Mouse (Mus musculus) olfactory bulb, adult 2 months (tissue): ENCODE measurements around the gene Cnpy2. TPM values are rescaled to one million over a fixed set of nuclear protein-coding genes. Genes with fewer than 3 reads are reported as not detected.
A peak's percentile ranks its signal among the peaks of the same experiment; 100 is the strongest.

Experiments
- H3K27ac ChIP-seq: fragments of 200-500 bp; 2 replicates; pipeline ENCODE4 v1.5.1; 2012; ENCODE audit warnings: low read depth, low read length; ENCODE audit not compliant: insufficient read depth
- H3K4me1 ChIP-seq: fragments of 200-500 bp; 2 replicates; pipeline ENCODE4 v1.6.1; 2012; ENCODE audit warnings: low read length; ENCODE audit not compliant: control insufficient read depth, insufficient read depth
- H3K4me3 ChIP-seq: fragments of 200-500 bp; 2 replicates; pipeline ENCODE4 v1.5.1; 2012; ENCODE audit warnings: mild to moderate bottlenecking, low read depth, low read length, moderate library complexity; ENCODE audit not compliant: insufficient read depth
- CTCF ChIP-seq: fragments of 200-500 bp; IDR thresholded peaks from 2 replicates; pipeline ENCODE4 v1.5.1; 2012; ENCODE audit warnings: low read depth, mild to moderate bottlenecking, low read length, moderate library complexity; ENCODE audit not compliant: insufficient read depth
- POLR2A ChIP-seq: fragments of 200-500 bp; IDR thresholded peaks from 2 replicates; pipeline ENCODE4 v1.6.1; 2012; ENCODE audit warnings: mild to moderate bottlenecking, low read depth, low read length, moderate library complexity; ENCODE audit not compliant: insufficient read depth
- WGBS: fragments of 180-500 bp; shearing (Covaris S2); methylation state at CpG from one replicate; pipeline ENCODE4 v1.1.7; 2018; 5-methylcytosine and 5-hydroxymethylcytosine counted together
- polyA plus RNA-seq: library from polyadenylated mRNA; stranded (reverse); fragments of >200 nt; gene quantifications from 2 replicates; pipeline ENCODE4 v1.2.4, GENCODE M21; 2012; ENCODE audit warnings: low replicate concordance; ENCODE audit not compliant: missing spikeins, insufficient read depth, insufficient read length

Cnpy2 gene
- polyA plus RNA-seq, 1 experiment = not detected

DNA sequence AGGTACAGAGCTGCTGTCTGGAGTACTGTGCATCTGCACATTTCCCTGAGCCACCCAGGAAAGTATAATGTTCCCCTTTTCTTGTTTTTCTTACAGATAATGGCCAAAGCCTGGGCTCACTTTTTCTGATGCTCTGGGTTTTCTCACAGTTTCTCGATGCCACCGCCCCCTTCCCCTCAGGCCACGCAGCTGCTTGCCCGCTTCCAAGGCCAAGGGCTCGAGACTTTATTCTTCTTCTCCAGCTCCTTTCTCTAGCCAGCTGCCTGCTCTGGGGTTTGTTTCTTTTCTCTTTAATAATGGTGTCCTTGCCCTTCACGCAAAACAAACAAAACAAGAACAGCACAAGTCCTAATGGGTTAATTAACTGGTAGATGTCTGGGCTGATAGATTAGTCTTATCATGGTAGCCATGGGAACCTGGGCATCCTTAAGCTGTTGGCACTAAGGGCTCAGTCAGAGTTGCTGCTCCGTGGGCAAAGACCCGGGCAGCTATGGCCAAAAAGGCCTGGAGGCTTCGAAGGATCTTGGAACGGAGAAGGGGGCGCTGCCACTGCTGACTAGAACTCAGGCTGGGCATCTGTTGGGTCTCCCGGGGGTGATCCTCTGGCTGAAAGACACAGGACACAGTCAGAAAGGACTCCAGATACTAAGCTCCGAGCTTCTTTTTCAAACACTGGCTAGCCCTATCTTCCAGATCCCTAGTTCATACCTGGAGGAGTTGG is 25.7 kb upstream of the Cnpy2 start:
- TF ChIP-seq CTCF (no peak), POLR2A (no peak)
- Histone ChIP-seq H3K4me1 (peaks cover 3% of the 10 kb centered on the region; the same call in 1 of the 2 replicates), H3K4me3 (no peak overlapping the region), H3K27ac (no peak overlapping the region)
- 34% methylated on average over 13 of the region's 13 CpGs for WGBS

DNA sequence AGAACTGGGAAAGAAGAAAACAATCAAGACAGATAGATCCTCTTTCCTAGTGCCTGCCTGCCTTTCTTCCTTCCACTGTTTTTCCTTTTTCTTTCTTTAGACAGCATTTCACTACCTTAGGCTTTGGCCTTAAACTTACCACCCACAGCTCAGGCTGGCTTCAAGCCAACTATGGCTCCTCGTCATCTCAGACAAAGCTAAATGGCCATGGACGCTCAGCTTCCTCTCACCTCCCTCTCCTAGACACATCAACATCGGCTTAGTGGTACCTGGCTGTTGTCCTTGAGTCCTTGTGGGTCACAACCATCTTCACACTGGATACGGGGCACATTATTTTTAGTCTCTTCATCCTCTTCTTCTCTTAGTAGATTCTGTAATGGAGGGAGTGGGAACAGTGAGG is 25.0 kb upstream of the Cnpy2 start:
- Histone ChIP-seq H3K27ac (no peak overlapping the region), H3K4me1 (peaks cover 3% of the 10 kb centered on the region; the same call in 1 of the 2 replicates), H3K4me3 (no peak overlapping the region)
- no peak for TF ChIP-seq CTCF
- no peak for TF ChIP-seq POLR2A
- WGBS = 73% methylated on average over 4 of the region's 4 CpGs

DNA sequence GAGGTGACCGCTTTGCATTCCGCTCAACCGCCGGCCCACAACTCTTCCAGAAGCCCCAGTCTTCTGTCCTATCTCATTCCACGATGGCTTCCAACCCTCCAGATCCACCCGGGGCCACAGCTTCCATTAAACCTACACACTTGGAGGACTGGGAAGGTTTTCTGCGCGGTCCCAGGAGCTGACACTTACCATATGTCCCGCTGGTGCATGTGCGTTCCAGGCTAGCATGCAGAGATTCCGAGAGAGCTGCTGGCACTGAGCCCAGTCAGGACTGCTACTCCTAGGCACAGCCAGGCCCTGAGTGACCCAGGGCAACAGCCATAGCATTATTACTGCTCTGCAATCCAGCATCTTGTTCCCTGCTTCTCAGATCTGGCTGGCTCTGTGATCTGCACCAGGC is 24.6 kb upstream of the Cnpy2 start:
- TF ChIP-seq POLR2A (no peak), CTCF (no peak)
- H3K27ac ChIP-seq = no peak overlapping the region
- no peak overlapping the region for H3K4me3 ChIP-seq
- WGBS = 75% methylated on average over 11 of the region's 11 CpGs
- H3K4me1 ChIP-seq = peaks cover 3% of the 10 kb centered on the region; the same call in 1 of the 2 replicates

DNA sequence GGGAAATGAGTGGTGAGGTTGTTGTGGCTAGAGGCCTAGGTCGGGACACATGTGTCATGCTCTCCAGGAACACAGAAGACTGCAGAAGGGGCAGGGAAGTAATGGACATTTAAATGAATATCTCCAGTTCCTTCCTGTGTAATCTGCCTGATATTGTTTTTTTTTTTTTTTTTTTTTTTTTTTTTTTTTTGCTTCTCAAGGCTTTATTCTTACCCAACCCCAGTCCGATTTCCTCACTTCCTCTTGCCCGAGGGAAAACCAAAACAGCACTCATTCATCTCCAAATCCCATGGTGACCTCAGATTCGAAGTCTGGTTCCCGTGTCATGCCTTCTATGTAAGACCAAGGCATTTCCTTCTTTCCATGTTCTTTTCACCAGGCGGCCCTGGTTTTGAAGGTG is 24.0 kb upstream of the Cnpy2 start:
- no peak overlapping the region for H3K4me3 ChIP-seq
- H3K27ac ChIP-seq = no peak overlapping the region
- TF ChIP-seq CTCF = no peak
- no peak for TF ChIP-seq POLR2A
- WGBS = 76% methylated on average over 6 of the region's 6 CpGs
- H3K4me1 ChIP-seq = peaks cover 3% of the 10 kb centered on the region; the same call in 1 of the 2 replicates

DNA sequence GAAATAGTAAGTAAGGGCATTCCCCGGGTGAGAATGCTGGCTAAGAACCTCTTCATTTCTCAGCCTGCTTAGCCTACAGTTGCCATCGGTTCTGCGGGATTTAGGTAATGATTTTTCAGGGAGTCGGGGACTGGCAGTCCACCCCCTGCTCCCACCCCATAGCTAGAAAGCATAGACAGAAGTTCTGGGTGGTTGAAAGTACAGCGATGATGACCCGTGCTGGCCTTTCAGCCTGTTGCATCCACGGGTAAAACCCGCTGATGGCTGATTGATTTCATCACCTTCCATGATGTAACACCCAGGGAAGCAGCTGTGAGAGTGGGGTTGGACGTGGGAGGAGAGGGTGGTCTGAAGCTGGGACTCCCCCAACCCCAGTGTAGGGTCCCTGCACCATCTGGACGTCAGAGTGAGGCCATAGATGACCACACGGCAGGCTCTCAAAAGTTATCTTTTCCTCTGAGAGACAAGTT is 23.5 kb upstream of the Cnpy2 start, which contains the start of gene Il23a:
Il23a (minus strand) TSS at position 51 of the 470 bp plus-strand sequence.
- TF ChIP-seq CTCF (no peak), POLR2A (no peak)
- 83% methylated on average over 11 of the region's 11 CpGs for WGBS
- peaks cover 3% of the 10 kb centered on the region; the same call in 1 of the 2 replicates for H3K4me1 ChIP-seq
- no peak within 1 kb of the TSS for H3K4me3 ChIP-seq
- H3K27ac ChIP-seq = no peak within 1 kb of the TSS

DNA sequence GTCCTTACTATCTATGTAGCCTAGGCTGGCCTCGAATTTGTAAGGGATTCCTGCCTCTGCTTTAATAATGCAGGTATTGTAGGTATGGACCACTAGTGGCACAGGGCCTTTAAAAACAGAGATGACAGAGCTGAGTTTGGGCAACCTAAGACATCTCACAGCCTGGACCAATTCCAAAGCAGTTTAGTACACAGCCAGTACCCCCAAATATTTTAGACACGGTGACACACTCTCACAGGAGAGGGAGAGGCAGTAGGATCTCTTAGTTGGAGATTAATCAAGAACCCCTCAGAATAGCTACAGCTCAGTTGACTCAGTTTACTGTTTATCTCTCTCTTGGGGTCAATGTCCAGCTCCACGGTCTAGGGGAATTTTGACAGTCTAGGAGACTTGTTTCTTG is 19.9 kb upstream of the Cnpy2 start:
- TF ChIP-seq POLR2A = no peak
- TF ChIP-seq CTCF = no peak

DNA sequence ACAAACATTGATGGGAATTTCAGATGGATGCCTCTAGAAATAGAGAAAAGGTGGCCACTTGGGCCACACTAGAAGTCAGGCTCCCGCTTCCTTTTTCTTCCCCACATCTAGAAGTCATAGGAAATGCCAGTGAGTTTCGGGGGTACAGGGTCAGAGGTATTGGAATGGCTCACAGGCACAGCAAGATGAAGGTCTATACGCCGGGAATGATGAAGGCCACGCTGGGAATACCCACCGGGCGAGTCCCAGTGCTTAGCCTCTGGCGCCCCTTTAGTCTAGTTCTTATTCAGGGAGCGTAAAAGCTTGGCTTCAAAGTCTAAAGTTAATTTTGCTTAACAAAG is 19.5 kb upstream of the Cnpy2 start:
- under 1% methylated on average over 9 of the region's 9 CpGs for WGBS
- Histone ChIP-seq H3K4me3 (peak overlapping the region; percentile 76), H3K4me1 (peaks cover 9% of the 10 kb centered on the region), H3K27ac (peak overlapping the region; percentile 96)
- TF ChIP-seq CTCF (no peak), POLR2A (no peak)

More for the DNA sequence above, 19.9 kb upstream of the Cnpy2 start:
- Histone ChIP-seq H3K27ac (peak overlapping the region; percentile 96), H3K4me1 (peaks cover 9% of the 10 kb centered on the region), H3K4me3 (peak overlapping the region; percentile 76)
- 28% methylated on average over 3 of the region's 3 CpGs for WGBS

DNA sequence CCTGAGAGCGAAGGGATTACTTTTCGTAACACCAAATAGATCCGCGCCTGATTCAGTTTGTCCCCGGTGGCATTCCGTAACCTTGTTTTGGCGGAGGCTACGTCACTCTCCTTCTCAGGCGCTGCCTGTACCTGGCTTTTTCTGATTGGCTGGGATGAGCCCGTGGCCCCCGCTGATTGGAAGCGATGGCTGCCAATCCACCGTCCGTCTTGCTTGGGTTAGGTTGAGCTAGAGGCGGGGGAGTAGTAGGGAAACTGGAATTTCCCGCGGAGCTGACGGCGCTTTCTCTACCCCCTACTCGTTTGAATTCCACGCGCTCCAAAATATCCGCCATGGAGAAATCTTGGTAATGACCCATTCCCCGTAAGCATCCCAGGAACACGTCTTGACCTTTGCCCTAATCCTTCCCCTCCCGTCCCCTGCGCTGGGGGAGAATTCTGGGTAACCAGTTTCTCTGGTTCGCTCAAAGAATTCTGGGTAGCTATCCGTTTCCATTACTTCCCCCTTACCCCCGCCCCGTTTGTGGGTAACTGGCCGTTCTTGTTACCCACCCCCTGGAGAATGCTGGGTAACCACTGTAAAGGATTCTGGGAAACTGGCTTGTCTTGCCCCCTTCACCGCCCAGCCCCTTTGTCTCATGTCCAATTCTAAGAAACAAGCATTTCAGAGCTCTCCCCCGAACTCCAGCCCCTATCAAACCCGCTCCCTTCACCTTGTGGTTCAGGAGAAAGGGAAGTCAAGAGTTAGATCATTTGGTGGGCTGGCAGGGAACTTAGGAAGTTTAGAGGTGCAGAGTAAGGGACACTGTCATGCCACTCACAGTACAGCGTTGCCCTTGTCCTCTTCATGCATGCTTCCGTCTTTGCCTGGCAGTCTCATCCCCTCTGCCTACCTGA is 18.9 kb upstream of the Cnpy2 start, which contains the start of gene Pan2:
Pan2 (plus strand) TSS at position 210 of the 896 bp plus-strand sequence.
- peak; percentile 46 for TF ChIP-seq POLR2A
- TF ChIP-seq CTCF = no peak
- Histone ChIP-seq H3K27ac (peak within 1 kb of the TSS; percentile 98), H3K4me3 (peak within 1 kb of the TSS; percentile 76), H3K4me1 (peaks cover 9% of the 10 kb centered on the region)
- under 1% methylated on average over 37 of the region's 37 CpGs for WGBS
